Mouse (Mus musculus): ENCODE results near the gene Nup188. TPM values are rescaled to one million over a fixed set of nuclear protein-coding genes. Genes with fewer than 3 reads are reported as not detected.
A peak's percentile ranks its signal among the peaks of the same experiment; 100 is the strongest.

Nup188 gene
- total RNA-seq, 2 experiments from 2014 or later: 12.1 to 19.3 TPM

- ATAC-seq (replicated peaks; ENCODE audit: low FRiP score, poor library complexity, severe bottlenecking): no peak
Observed at GRCm38 (mm10) chr2:30280743-30281142, 5.5 kb upstream of the Nup188 start, which contains the start of gene Gm28038. Gene Gm28038, plus strand, starts transcription at chr2:30281043.

- ATAC-seq (replicated peaks; ENCODE audit: low FRiP score, poor library complexity, severe bottlenecking): no peak
Observed at GRCm38 (mm10) chr2:30281651-30282050, 4.5 kb upstream of the Nup188 start.

GRCm38 (mm10) chr2:30283193-30283592 is 3.0 kb upstream of the Nup188 start:
- no peak for ATAC-seq (replicated peaks; ENCODE audit: low FRiP score, poor library complexity, severe bottlenecking)

GRCm38 (mm10) chr2:30285004-30285403 is 1.2 kb upstream of the Nup188 start:
- no peak for ATAC-seq (replicated peaks; ENCODE audit: low FRiP score, poor library complexity, severe bottlenecking)

- ATAC-seq (replicated peaks; ENCODE audit: low FRiP score, poor library complexity, severe bottlenecking): peak; percentile 62
Observed at GRCm38 (mm10) chr2:30285416-30286181, 598 bp upstream of the Nup188 start.

- ATAC-seq (replicated peaks; ENCODE audit: low FRiP score, poor library complexity, severe bottlenecking): peak; percentile 27
Observed at GRCm38 (mm10) chr2:30287027-30287373, 803 bp downstream of the Nup188 start.

GRCm38 (mm10) chr2:30299525-30299924 is 13.3 kb downstream of the Nup188 start:
- ATAC-seq (replicated peaks; ENCODE audit: low FRiP score, poor library complexity, severe bottlenecking): no peak

- ATAC-seq (replicated peaks; ENCODE audit: low FRiP score, poor library complexity, severe bottlenecking): no peak
Observed at GRCm38 (mm10) chr2:30299966-30300365, 13.8 kb downstream of the Nup188 start.

GRCm38 (mm10) chr2:30306087-30306486 is 19.9 kb downstream of the Nup188 start:
- no peak for ATAC-seq (replicated peaks; ENCODE audit: low FRiP score, poor library complexity, severe bottlenecking)

GRCm38 (mm10) chr2:30309351-30309750 is 23.2 kb downstream of the Nup188 start:
- ATAC-seq (replicated peaks; ENCODE audit: low FRiP score, poor library complexity, severe bottlenecking): peak; percentile 89

- no peak for ATAC-seq (replicated peaks; ENCODE audit: low FRiP score, poor library complexity, severe bottlenecking)
Observed at GRCm38 (mm10) chr2:30311481-30311880, 25.3 kb downstream of the Nup188 start.

GRCm38 (mm10) chr2:30316136-30316535 is 29.9 kb downstream of the Nup188 start:
- peak; percentile 56 for ATAC-seq (replicated peaks; ENCODE audit: low FRiP score, poor library complexity, severe bottlenecking)

- ATAC-seq (replicated peaks; ENCODE audit: low FRiP score, poor library complexity, severe bottlenecking): no peak
Observed at GRCm38 (mm10) chr2:30316955-30317354, 30.8 kb downstream of the Nup188 start.

GRCm38 (mm10) chr2:30319260-30319659 is 33.1 kb downstream of the Nup188 start:
- ATAC-seq (replicated peaks; ENCODE audit: low FRiP score, poor library complexity, severe bottlenecking): no peak

- ATAC-seq (replicated peaks; ENCODE audit: low FRiP score, poor library complexity, severe bottlenecking): no peak
Observed at GRCm38 (mm10) chr2:30323111-30323510, 36.9 kb downstream of the Nup188 start.

GRCm38 (mm10) chr2:30325296-30325695 is 39.1 kb downstream of the Nup188 start:
- ATAC-seq (replicated peaks; ENCODE audit: low FRiP score, poor library complexity, severe bottlenecking): no peak

- no peak for ATAC-seq (replicated peaks; ENCODE audit: low FRiP score, poor library complexity, severe bottlenecking)
Observed at GRCm38 (mm10) chr2:30327276-30327675, 41.1 kb downstream of the Nup188 start.

GRCm38 (mm10) chr2:30328791-30329190 is 42.6 kb downstream of the Nup188 start:
- ATAC-seq (replicated peaks; ENCODE audit: low FRiP score, poor library complexity, severe bottlenecking): no peak

GRCm38 (mm10) chr2:30335324-30335723 is 49.1 kb downstream of the Nup188 start:
- no peak for ATAC-seq (replicated peaks; ENCODE audit: low FRiP score, poor library complexity, severe bottlenecking)

GRCm38 (mm10) chr2:30336174-30336915 is 50.1 kb downstream of the Nup188 start:
- ATAC-seq (replicated peaks; ENCODE audit: low FRiP score, poor library complexity, severe bottlenecking): no peak

- ATAC-seq (replicated peaks; ENCODE audit: low FRiP score, poor library complexity, severe bottlenecking): no peak
Observed at GRCm38 (mm10) chr2:30337179-30337578, 51.0 kb downstream of the Nup188 start.

Data from erythroid progenitor cell, adult 5-6 weeks (primary cell).